Mouse (Mus musculus): ENCODE results near the gene Cux2. TPM values are rescaled to one million over a fixed set of nuclear protein-coding genes. Genes with fewer than 3 reads are reported as not detected.

Gene Cux2
- total and polyA plus RNA-seq, 3 experiments: 0.11 TPM; not detected in 2

DNA sequence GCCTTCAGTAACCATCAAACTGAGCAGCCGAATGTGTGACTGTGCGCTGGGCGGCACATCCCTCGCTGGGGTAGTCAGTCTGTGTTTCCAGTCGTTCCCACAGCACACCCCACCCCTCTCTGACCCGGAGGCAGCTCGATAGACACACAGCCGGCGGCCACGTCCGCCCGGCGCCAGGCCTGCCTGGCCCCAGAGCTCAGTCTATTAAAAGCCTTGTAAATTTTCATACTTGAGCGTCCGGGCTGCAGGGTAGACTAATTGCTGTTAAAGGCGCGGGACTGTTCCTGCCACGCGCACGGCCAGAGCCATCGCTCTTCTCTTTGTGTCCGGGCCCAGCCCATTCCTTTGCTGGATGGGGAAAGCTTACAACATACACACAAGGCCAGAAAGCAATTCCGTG lies 135.9 kb downstream of the Cux2 start:
- ATAC-seq (ENCODE audit: extremely low read depth, insufficient number of reproducible peaks, low FRiP score, poor library complexity, severe bottlenecking) (no peak), DNase-seq (ENCODE audit: low spot score) (no peak)
- H3K4me3 ChIP-seq (ENCODE audit: low read depth, low read length): no peak overlapping the region
- no peaks in the 10 kb centered on the region for H3K9me3 ChIP-seq (replicated peaks)
- H3K36me3 ChIP-seq (replicated peaks): no peaks in the 10 kb centered on the region
- H3K4me1 ChIP-seq (ENCODE audit: insufficient read depth, low read depth, low read length): no peaks in the 10 kb centered on the region
- H3K27me3 ChIP-seq (ENCODE audit: insufficient read depth, low read length): peaks cover 6% of the 10 kb centered on the region; the same call in 1 of the 2 replicates
- TF ChIP-seq TAL1 (conservative IDR thresholded peaks at IDR 0.05; ENCODE audit: low read depth, low read length) (no peak), GATA2 (IDR thresholded peaks at IDR 0.05; ENCODE audit: borderline replicate concordance, low read depth, low read length) (no peak), GATA1 (IDR thresholded peaks at IDR 0.05; ENCODE audit: borderline replicate concordance, low read length) (no peak), CTCF (IDR thresholded peaks at IDR 0.05; ENCODE audit: low read depth, low read length) (no peak), POLR2AphosphoS5 (IDR thresholded peaks at IDR 0.05; ENCODE audit: insufficient replicate concordance, low read depth, low read length) (no peak)

DNA sequence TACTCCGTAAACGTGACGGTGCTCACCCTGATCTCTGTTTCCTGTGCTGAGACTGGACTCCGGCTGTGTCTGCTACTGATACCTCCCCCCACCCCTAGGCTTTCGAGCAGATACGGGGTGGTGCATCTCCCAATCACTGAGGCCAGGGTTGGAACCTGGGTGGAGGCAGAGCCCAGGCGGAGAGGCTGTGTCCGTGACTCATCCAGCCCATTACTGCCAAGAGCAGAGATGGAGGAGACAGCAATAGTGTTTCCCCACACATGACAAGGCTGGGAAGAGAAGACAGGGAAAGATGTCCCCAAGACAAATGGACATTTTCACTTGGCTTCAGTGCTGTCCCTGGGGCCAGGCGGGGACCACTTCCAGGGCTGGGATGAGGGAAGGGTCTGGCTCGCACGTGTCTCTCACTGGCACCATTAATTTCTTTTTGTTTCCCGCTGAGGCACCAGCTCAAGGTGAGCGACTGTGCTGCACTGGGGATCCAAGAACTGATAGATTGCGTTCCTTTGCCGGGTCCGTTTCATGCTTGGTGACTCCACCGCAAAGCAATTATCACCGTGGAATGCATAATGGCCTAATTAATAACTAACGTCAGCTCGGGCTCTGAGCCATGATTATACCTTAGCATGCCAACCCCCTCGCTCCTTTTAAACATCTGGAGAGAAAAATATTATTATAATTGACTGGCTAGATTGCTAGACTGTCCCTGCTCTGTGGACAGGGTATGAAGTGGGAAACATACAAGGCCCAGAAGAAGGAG lies 140.5 kb downstream of the Cux2 start:
- ATAC-seq (ENCODE audit: extremely low read depth, insufficient number of reproducible peaks, low FRiP score, poor library complexity, severe bottlenecking): no peak
- Histone ChIP-seq H3K27me3 (ENCODE audit: insufficient read depth, low read length) (peaks cover 9% of the 10 kb centered on the region), H3K9me3 (replicated peaks) (no peaks in the 10 kb centered on the region), H3K4me1 (ENCODE audit: insufficient read depth, low read depth, low read length) (no peaks in the 10 kb centered on the region; the same call in 1 of the 2 replicates), H3K4me3 (ENCODE audit: low read depth, low read length) (no peak overlapping the region), H3K36me3 (replicated peaks) (no peaks in the 10 kb centered on the region)
- no peak for DNase-seq (ENCODE audit: low spot score)
- TF ChIP-seq CTCF (IDR thresholded peaks at IDR 0.05; ENCODE audit: low read depth, low read length): no peak
- TF ChIP-seq GATA2 (IDR thresholded peaks at IDR 0.05; ENCODE audit: borderline replicate concordance, low read depth, low read length): no peak
- TF ChIP-seq POLR2AphosphoS5 (IDR thresholded peaks at IDR 0.05; ENCODE audit: insufficient replicate concordance, low read depth, low read length): no peak
- TF ChIP-seq GATA1 (IDR thresholded peaks at IDR 0.05; ENCODE audit: borderline replicate concordance, low read length): no peak
- TF ChIP-seq TAL1 (conservative IDR thresholded peaks at IDR 0.05; ENCODE audit: low read depth, low read length): no peak

DNA sequence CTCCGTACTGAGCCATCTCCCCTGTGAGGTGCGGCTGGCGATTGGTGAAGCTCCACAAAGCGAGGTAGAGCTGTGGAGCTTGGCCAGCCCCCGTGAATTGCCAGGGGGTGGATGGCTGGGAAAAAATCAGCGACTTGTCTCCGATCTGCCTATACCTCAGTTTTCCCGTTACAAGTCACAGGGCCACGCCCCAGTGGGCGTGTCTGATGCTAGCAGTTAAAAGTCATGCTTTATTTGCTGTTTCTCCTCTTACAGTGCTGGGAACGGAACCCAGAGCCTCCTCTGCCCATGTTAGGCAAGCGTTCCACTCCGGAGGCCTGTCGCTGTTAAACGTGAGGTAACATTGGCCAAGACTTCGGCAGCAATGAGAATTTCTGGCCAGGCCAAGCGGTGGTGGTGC lies 144.2 kb downstream of the Cux2 start:
- ATAC-seq (ENCODE audit: extremely low read depth, insufficient number of reproducible peaks, low FRiP score, poor library complexity, severe bottlenecking): no peak
- H3K27me3 ChIP-seq (ENCODE audit: insufficient read depth, low read length): peaks cover 9% of the 10 kb centered on the region

DNA sequence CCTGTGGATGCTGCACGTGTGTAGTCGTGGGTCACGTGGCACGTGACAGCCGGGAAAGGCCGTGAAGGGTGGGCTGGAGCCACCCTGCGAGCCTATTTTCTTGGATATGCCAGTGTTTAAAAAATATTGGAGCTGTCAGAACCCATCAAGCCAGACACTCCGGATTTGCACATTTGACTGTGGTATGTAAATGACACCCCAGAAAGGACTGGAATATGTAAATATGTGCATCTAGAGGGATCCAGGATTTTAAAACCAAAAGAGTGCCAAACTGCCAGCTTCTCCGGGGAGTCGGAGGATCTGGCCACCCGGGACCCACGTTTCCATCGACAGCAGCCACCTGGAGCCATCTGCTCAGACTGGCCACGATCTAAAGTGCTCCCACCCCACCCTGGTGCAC lies 145.1 kb downstream of the Cux2 start:
- Histone ChIP-seq H3K9me3 (replicated peaks) (no peaks in the 10 kb centered on the region), H3K4me1 (ENCODE audit: insufficient read depth, low read depth, low read length) (no peaks in the 10 kb centered on the region; the same call in 1 of the 2 replicates), H3K4me3 (ENCODE audit: low read depth, low read length) (no peak overlapping the region), H3K27me3 (ENCODE audit: insufficient read depth, low read length) (peaks cover 9% of the 10 kb centered on the region), H3K36me3 (replicated peaks) (no peaks in the 10 kb centered on the region)
- TF ChIP-seq GATA2 (IDR thresholded peaks at IDR 0.05; ENCODE audit: borderline replicate concordance, low read depth, low read length): no peak
- no peak for DNase-seq (ENCODE audit: low spot score)
- ATAC-seq (ENCODE audit: extremely low read depth, insufficient number of reproducible peaks, low FRiP score, poor library complexity, severe bottlenecking): no peak

More for the DNA sequence above, 144.2 kb downstream of the Cux2 start:
- TF ChIP-seq POLR2AphosphoS5 (IDR thresholded peaks at IDR 0.05; ENCODE audit: insufficient replicate concordance, low read depth, low read length): no peak
- TF ChIP-seq TAL1 (conservative IDR thresholded peaks at IDR 0.05; ENCODE audit: low read depth, low read length): no peak
- no peak for TF ChIP-seq GATA2 (IDR thresholded peaks at IDR 0.05; ENCODE audit: borderline replicate concordance, low read depth, low read length)
- no peak for TF ChIP-seq CTCF (IDR thresholded peaks at IDR 0.05; ENCODE audit: low read depth, low read length)
- no peak for TF ChIP-seq GATA1 (IDR thresholded peaks at IDR 0.05; ENCODE audit: borderline replicate concordance, low read length)
- H3K4me3 ChIP-seq (ENCODE audit: low read depth, low read length): no peak overlapping the region
- H3K36me3 ChIP-seq (replicated peaks): no peaks in the 10 kb centered on the region
- no peaks in the 10 kb centered on the region; the same call in 1 of the 2 replicates for H3K4me1 ChIP-seq (ENCODE audit: insufficient read depth, low read depth, low read length)
- H3K9me3 ChIP-seq (replicated peaks): no peaks in the 10 kb centered on the region
- DNase-seq (ENCODE audit: low spot score): no peak

DNA sequence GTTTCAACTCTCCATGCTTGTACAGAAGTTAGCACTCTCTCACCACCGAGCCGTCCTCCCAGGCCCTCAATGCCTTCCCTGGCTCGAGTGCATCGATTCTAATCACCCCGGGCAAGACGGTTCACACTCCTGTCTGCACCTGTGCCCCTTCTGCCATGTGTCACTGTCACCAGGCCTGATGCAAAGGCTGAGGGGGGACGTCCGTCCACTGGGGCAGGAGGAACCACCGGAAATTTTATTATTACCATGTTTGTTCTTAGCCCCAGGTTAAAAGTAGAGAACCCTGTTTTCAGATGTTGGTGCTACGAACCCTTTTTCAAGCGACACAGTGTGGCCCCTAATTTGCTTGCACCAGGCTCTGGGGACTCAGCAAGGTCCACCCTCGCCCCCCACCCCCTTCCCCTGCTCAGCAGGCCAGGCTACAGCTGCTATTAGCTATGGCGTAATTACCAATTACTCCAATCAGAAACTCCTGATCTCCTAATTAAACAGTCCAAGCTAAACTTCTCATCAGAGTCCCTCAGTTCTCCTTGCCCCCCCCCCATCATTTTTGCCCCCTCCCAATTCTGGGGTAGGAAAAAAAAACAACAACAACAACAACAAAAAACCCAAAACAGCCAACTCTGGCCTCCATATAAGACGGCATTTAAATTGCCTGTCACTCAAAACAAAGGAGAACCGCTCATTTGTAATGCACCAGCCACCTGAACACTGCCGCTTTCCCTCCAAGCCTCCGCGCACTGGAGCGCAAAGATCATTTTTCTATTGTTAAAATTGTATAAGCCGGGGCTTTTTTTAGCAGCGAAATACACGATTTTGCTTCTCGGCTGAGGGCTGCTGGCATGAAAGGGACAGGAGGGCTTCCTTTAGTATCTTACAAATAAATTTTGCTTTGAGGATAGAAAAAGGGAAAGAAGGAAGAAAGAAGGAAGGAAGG lies 146.8 kb downstream of the Cux2 start:
- Histone ChIP-seq H3K4me3 (ENCODE audit: low read depth, low read length) (no peak overlapping the region), H3K9me3 (replicated peaks) (no peaks in the 10 kb centered on the region), H3K36me3 (replicated peaks) (no peaks in the 10 kb centered on the region), H3K27me3 (ENCODE audit: insufficient read depth, low read length) (peaks cover 9% of the 10 kb centered on the region), H3K4me1 (ENCODE audit: insufficient read depth, low read depth, low read length) (no peaks in the 10 kb centered on the region; the same call in 1 of the 2 replicates)
- TF ChIP-seq POLR2AphosphoS5 (IDR thresholded peaks at IDR 0.05; ENCODE audit: insufficient replicate concordance, low read depth, low read length) (no peak), GATA2 (IDR thresholded peaks at IDR 0.05; ENCODE audit: borderline replicate concordance, low read depth, low read length) (no peak), CTCF (IDR thresholded peaks at IDR 0.05; ENCODE audit: low read depth, low read length) (no peak), GATA1 (IDR thresholded peaks at IDR 0.05; ENCODE audit: borderline replicate concordance, low read length) (no peak), TAL1 (conservative IDR thresholded peaks at IDR 0.05; ENCODE audit: low read depth, low read length) (no peak)
- ATAC-seq (ENCODE audit: extremely low read depth, insufficient number of reproducible peaks, low FRiP score, poor library complexity, severe bottlenecking) (no peak), DNase-seq (ENCODE audit: low spot score) (no peak)

DNA sequence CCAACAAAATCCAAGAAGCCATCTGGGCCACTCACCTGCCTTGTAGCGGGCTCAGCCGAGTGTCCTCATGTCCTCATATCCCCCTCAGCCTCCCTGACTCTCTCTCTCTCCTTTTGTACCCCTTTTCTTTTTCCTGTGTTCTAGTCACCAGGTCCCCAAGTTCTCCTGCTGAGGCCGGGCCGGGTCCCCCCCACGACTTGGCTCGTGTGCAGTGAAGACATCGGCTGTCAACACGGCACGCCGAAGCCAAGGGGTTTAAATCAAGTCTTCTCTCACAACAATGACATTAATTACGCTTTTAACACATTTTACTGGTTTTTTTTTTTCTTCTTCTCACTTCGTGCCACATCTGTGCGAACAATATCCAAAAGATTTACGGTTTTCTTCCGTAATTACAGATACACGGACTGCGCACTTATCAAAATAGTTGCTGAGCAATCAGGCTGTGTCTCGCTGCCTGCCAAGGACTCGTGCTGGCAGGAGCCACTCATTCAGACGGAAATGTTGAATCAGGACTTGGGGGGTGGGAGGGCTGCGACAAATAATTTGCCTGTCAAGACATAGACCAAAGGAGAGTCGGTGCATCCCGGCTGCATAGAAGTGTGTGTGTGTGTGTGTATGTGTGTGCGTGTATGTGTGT lies 154.7 kb downstream of the Cux2 start:
- Histone ChIP-seq H3K9me3 (replicated peaks) (no peaks in the 10 kb centered on the region), H3K36me3 (replicated peaks) (no peaks in the 10 kb centered on the region), H3K27me3 (ENCODE audit: insufficient read depth, low read length) (peaks cover 14% of the 10 kb centered on the region; the same call in 1 of the 2 replicates), H3K4me1 (ENCODE audit: insufficient read depth, low read depth, low read length) (no peaks in the 10 kb centered on the region), H3K4me3 (ENCODE audit: low read depth, low read length) (no peak overlapping the region)
- ATAC-seq (ENCODE audit: extremely low read depth, insufficient number of reproducible peaks, low FRiP score, poor library complexity, severe bottlenecking) (no peak), DNase-seq (ENCODE audit: low spot score) (no peak)
- no peak for TF ChIP-seq GATA2 (IDR thresholded peaks at IDR 0.05; ENCODE audit: borderline replicate concordance, low read depth, low read length)
- TF ChIP-seq POLR2AphosphoS5 (IDR thresholded peaks at IDR 0.05; ENCODE audit: insufficient replicate concordance, low read depth, low read length): no peak
- no peak for TF ChIP-seq CTCF (IDR thresholded peaks at IDR 0.05; ENCODE audit: low read depth, low read length)
- no peak for TF ChIP-seq TAL1 (conservative IDR thresholded peaks at IDR 0.05; ENCODE audit: low read depth, low read length)

All from G1E (cell line).